Mouse (Mus musculus) liver, embryonic 14.5 days (tissue): ENCODE results near the gene Fcmr. TPM values are rescaled to one million over a fixed set of nuclear protein-coding genes. Genes with fewer than 3 reads are reported as not detected.
A peak's percentile ranks its signal among the peaks of the same experiment; 100 is the strongest.

Source experiments
- ATAC-seq: fragments of 200-750 bp; cut with Nextera tagmentation; 2 replicates; pipeline ENCODE4 v1.8.0; 2017; ENCODE audit warnings: moderate number of reproducible peaks, mild to moderate bottlenecking, moderate library complexity; ENCODE audit not compliant: insufficient read depth
- DNase-seq, 3 experiments: peaks; one replicate each; pipeline ENCODE4 v3.0.0-alpha.2; 2012 to 2013; ENCODE audit warnings: low read depth in 3 of 3, low spot score in 3 of 3
- H3K27ac ChIP-seq: fragments of 300-500 bp; sonication (generic); 2 replicates; pipeline ENCODE4 v1.5.1; 2014; ENCODE audit warnings: moderate library complexity, mild to moderate bottlenecking, control low read depth, inconsistent platforms
- H3K27me3 ChIP-seq: fragments of 300-500 bp; sonication (generic); 2 replicates; pipeline ENCODE4 v1.6.1; 2014; ENCODE audit warnings: mild to moderate bottlenecking, low read length, moderate library complexity; ENCODE audit not compliant: control insufficient read depth, insufficient read depth
- H3K36me3 ChIP-seq: fragments of 300-500 bp; sonication (generic); replicated peaks from 2 replicates; pipeline ENCODE4 v1.6.1; 2014; ENCODE audit warnings: low read depth; ENCODE audit not compliant: control insufficient read depth, insufficient read depth
- H3K4me1 ChIP-seq, 2 experiments: fragments of 200-500 bp in 1 of 2; fragments of 300-500 bp in 1 of 2; sonication (generic) in 1 of 2; replicated peaks; 2 replicates each; pipeline ENCODE4 v1.6.1; 2012 to 2014; ENCODE audit warnings: antibody characterized with exemption in 1 of 2, inconsistent platforms in 1 of 2, low read length in 1 of 2; ENCODE audit not compliant: control insufficient read depth in 2 of 2, insufficient read depth in 2 of 2
- H3K4me2 ChIP-seq: fragments of 300-500 bp; sonication (generic); 2 replicates; pipeline ENCODE4 v1.6.1; 2014; ENCODE audit warnings: low read depth, mild to moderate bottlenecking, control low read depth, moderate library complexity
- H3K4me3 ChIP-seq, 2 experiments: fragments of 200-500 bp in 1 of 2; fragments of 300-500 bp in 1 of 2; sonication (generic) in 1 of 2; 2 replicates each; pipeline ENCODE4 v1.5.1; 2012 to 2014; ENCODE audit warnings: low read depth in 2 of 2, low read length in 2 of 2, mild to moderate bottlenecking in 2 of 2, control low read depth in 1 of 2, inconsistent platforms in 1 of 2, moderate library complexity in 1 of 2; ENCODE audit not compliant: insufficient read depth in 1 of 2
- H3K9ac ChIP-seq: fragments of 300-500 bp; sonication (generic); replicated peaks from 2 replicates; pipeline ENCODE4 v1.6.1; 2014; ENCODE audit warnings: mild to moderate bottlenecking, control low read depth, moderate library complexity
- H3K9me3 ChIP-seq: fragments of 300-500 bp; sonication (generic); 2 replicates; pipeline ENCODE4 v1.6.1; 2016; ENCODE audit warnings: low read length, mixed read lengths; ENCODE audit not compliant: control insufficient read depth
- CTCF ChIP-seq: IDR thresholded peaks from 2 replicates; pipeline ENCODE4 v1.5.1; 2016; ENCODE audit warnings: antibody characterized with exemption, low read depth, control low read depth
- EP300 ChIP-seq: IDR thresholded peaks from 2 replicates; pipeline ENCODE4 v1.6.1; 2016; ENCODE audit warnings: antibody characterized with exemption, low read depth
- WGBS: fragments of 180-500 bp; shearing (Covaris S2); extraction: QIAGEN DNeasy Blood & Tissue Kit; methylation state at CpG from one replicate; pipeline ENCODE4 v1.1.7; 2014; ENCODE audit not compliant: insufficient replicate concordance; 5-methylcytosine and 5-hydroxymethylcytosine counted together
- polyA plus RNA-seq, 2 experiments: library from polyadenylated mRNA; depleted of rRNA in 1 of 2; stranded (reverse) in 1 of 2; unstranded in 1 of 2; fragments of >200 nt; fragmentation: Nextera tagmentation in 1 of 2; extraction: Ambion mirVana in 1 of 2; gene quantifications; 2 replicates each; pipeline versions ENCODE4 v1.2.1 to v1.2.3; 2012 to 2014

The Fcmr gene
- polyA plus RNA-seq, 2 experiments, result not detected

- Histone ChIP-seq H3K4me2 (no peak overlapping the region), H3K27me3 (no peaks in the 10 kb centered on the region), H3K36me3 (no peaks in the 10 kb centered on the region), H3K9me3 (no peaks in the 10 kb centered on the region), H3K4me1 (peaks cover 0 to 20% of the 10 kb centered on the region in 2 experiments; a peak in 2 of 4 replicates), H3K9ac (no peak overlapping the region), H3K4me3 (no peak overlapping the region), H3K27ac (peak overlapping the region; percentile 22; the same call in 1 of the 2 replicates)
- peak in 2 of 3 experiments; percentile 12 to 15 for DNase-seq
- TF ChIP-seq CTCF (no peak), EP300 (no peak)
- peak; percentile 76 for ATAC-seq
- 56% methylated on average over 9 of the region's 9 CpGs for WGBS
Observed at GRCm38 (mm10) chr1:130821911-130822625, 43.4 kb upstream of the Fcmr start.

- DNase-seq, result no peak
- Histone ChIP-seq H3K9me3 (no peaks in the 10 kb centered on the region), H3K4me1 (peaks cover 3 to 14% of the 10 kb centered on the region in 2 experiments; a peak in 3 of 4 replicates), H3K27me3 (no peaks in the 10 kb centered on the region), H3K4me2 (no peak within 1 kb of the TSS), H3K9ac (no peak within 1 kb of the TSS), H3K4me3 (no peak within 1 kb of the TSS), H3K36me3 (no peaks in the 10 kb centered on the region), H3K27ac (no peak within 1 kb of the TSS)
- no peak for ATAC-seq
- 59% methylated on average over 5 of the region's 5 CpGs for WGBS
- no peak for TF ChIP-seq CTCF
- TF ChIP-seq EP300, result no peak
Observed at GRCm38 (mm10) chr1:130826448-130826847, 39.0 kb upstream of the Fcmr start, which contains the start of gene Pigr. Gene Pigr (plus strand): TSS chr1:130826684.

GRCm38 (mm10) chr1:130828656-130829055 lies 36.8 kb upstream of the Fcmr start:
- Histone ChIP-seq H3K36me3 (no peaks in the 10 kb centered on the region), H3K4me1 (peaks cover 3% of the 10 kb centered on the region in 2 experiments; a peak in 2 of 4 replicates), H3K4me2 (no peak overlapping the region), H3K27ac (no peak overlapping the region), H3K4me3 (no peak overlapping the region), H3K27me3 (no peaks in the 10 kb centered on the region), H3K9me3 (no peaks in the 10 kb centered on the region), H3K9ac (no peak overlapping the region)
- no peak for TF ChIP-seq CTCF
- no peak for TF ChIP-seq EP300
- 62% methylated on average over 4 of the region's 4 CpGs for WGBS
- ATAC-seq (no peak), DNase-seq (no peak)

- H3K4me2 ChIP-seq, result no peak overlapping the region
- no peak overlapping the region for H3K27ac ChIP-seq
- ATAC-seq (no peak), DNase-seq (no peak)
- H3K9ac ChIP-seq, result no peak overlapping the region
- 29% methylated on average over 8 of the region's 8 CpGs for WGBS
- no peaks in the 10 kb centered on the region for H3K27me3 ChIP-seq
- H3K9me3 ChIP-seq, result no peaks in the 10 kb centered on the region
- no peak overlapping the region for H3K4me3 ChIP-seq
- no peak for TF ChIP-seq CTCF
- H3K4me1 ChIP-seq, result peaks cover 3% of the 10 kb centered on the region in 2 experiments; a peak in 2 of 4 replicates
- H3K36me3 ChIP-seq, result no peaks in the 10 kb centered on the region
Observed at GRCm38 (mm10) chr1:130829906-130830830, 35.3 kb upstream of the Fcmr start.
